Mouse (Mus musculus) cerebellum, adult 8-10 months (tissue): ENCODE results near the gene Vmn2r93.

Experiments
- DNase-seq: peaks from one replicate; pipeline ENCODE4 v3.0.0; 2022

Gene Vmn2r93

DNA sequence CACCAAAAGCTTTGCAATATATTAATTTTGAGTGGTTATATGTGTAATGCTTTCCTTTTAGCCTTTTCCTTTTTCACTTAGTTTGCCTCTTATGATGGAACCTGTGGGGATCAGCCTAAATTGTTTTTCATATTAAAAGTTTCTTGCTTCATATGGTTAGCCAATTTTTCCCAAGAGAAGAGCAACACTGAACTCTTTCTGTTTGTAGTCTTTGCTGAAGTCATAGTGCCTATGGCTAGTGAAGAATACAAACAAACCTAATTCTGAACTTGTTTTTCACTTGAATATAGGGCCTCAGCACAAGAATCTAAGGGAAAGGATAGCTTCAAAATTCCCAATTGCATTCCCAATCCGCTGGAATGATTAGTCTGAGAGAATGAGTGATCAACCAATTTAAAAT lies at the start of gene Vmn2r93:
Gene Vmn2r93 (plus strand): TSS at position 301 of the 400 bp plus-strand sequence.
- no peak for DNase-seq

GRCm38 (mm10) chr17:18277656-18278055 lies 20.2 kb upstream of the Vmn2r93 start, which contains the start of gene Vmn2r94:
Gene Vmn2r94 (minus strand): TSS chr17:18277756.
- no peak for DNase-seq

GRCm38 (mm10) chr17:18323031-18323430 lies 25.1 kb downstream of the Vmn2r93 start:
- no peak for DNase-seq

DNA sequence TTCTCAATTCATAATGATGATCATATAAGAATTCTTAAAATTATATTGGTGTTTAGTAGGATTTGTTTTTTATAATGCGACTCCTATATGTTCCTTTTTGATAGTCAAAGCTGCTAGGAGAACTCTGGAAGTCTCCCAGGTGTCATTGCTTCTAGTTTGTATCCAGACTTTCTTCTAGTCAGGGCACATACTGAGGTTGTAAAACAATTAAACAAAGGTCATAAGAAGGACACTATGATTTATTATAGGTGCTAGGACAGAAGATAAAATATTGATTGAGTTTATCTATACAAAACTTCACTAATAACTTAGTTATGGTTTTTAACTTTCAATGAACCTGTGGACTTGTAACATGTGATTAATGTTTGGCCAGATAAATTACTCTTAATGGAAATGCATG lies 62.1 kb downstream of the Vmn2r93 start:
- DNase-seq: no peak

- no peak for DNase-seq
Measured at GRCm38 (mm10) chr17:18360602-18361001, 62.7 kb downstream of the Vmn2r93 start.
